Mouse (Mus musculus) neutrophil, adult 65 days (primary cell): ENCODE results near the gene Olfr1420. TPM values are rescaled to one million over a fixed set of nuclear protein-coding genes. Genes with fewer than 3 reads are reported as not detected.

Source experiments
- total RNA-seq: library from RNA; stranded (reverse); gene quantifications from 2 replicates; pipeline ENCODE4 v1.2.4, GENCODE M21; 2023

The Olfr1420 gene
- total RNA-seq = not detected in 2 replicates

GRCm38 (mm10) chr19:11886265-11886664, at the start of gene Olfr1420:
Olfr1420 (plus strand) TSS chr19:11886565.

GRCm38 (mm10) chr19:11839119-11839518, 47.2 kb upstream of the Olfr1420 start, which contains the start of gene Olfr1417:
Olfr1417 (minus strand) TSS chr19:11839219.

GRCm38 (mm10) chr19:11860966-11861365, 25.4 kb upstream of the Olfr1420 start, which contains the start of gene Olfr1418:
Olfr1418 (minus strand) TSS chr19:11861066.

GRCm38 (mm10) chr19:11875006-11875405, 11.4 kb upstream of the Olfr1420 start, which contains the start of gene Olfr1419:
Olfr1419 (minus strand) TSS chr19:11875106.

GRCm38 (mm10) chr19:11912037-11912532, 25.7 kb downstream of the Olfr1420 start, which contains the start of gene Patl1:
Patl1 (plus strand) TSS chr19:11912399.

Other genes starting within 250 kb of the Olfr1420 start
- 72.4 and 78.0 TPM in 2 replicates for gene Ms4a3, start 245.7 kb upstream of the Olfr1420 start, total RNA-seq
- 1.0 TPM in 1 of 2 replicates, not detected in the other for gene Oosp2, start 226.0 kb upstream of the Olfr1420 start, total RNA-seq
- not detected in 2 replicates for gene Oosp1, start 195.4 kb upstream of the Olfr1420 start, total RNA-seq
- gene Oosp3, start 189.5 kb upstream of the Olfr1420 start, total RNA-seq = not detected in 2 replicates
- not detected in 2 replicates for gene Gif, start 139.0 kb upstream of the Olfr1420 start, total RNA-seq
- gene Mrpl16, start 116.2 kb upstream of the Olfr1420 start, total RNA-seq = 11.7 and 13.1 TPM in 2 replicates
- 15.4 and 20.5 TPM in 2 replicates for gene Stx3, start 67.2 kb upstream of the Olfr1420 start, total RNA-seq
- not detected in 2 replicates for gene Olfr1417, start 47.3 kb upstream of the Olfr1420 start, total RNA-seq
- not detected in 2 replicates for gene Olfr1418, start 25.5 kb upstream of the Olfr1420 start, total RNA-seq
- gene Olfr1419, start 11.5 kb upstream of the Olfr1420 start, total RNA-seq = not detected in 2 replicates
- 34.1 and 46.7 TPM in 2 replicates for gene Patl1, start 25.8 kb downstream of the Olfr1420 start, total RNA-seq
- gene Osbp, start 79.4 kb downstream of the Olfr1420 start, total RNA-seq = 33.5 and 40.1 TPM in 2 replicates
- gene Olfr1423, start 154.8 kb downstream of the Olfr1420 start, total RNA-seq = not detected in 2 replicates
- gene Olfr1424, start 176.1 kb downstream of the Olfr1420 start, total RNA-seq = not detected in 2 replicates
- not detected in 2 replicates for gene Olfr1425, start 191.2 kb downstream of the Olfr1420 start, total RNA-seq
- not detected in 2 replicates for gene Olfr1426, start 205.4 kb downstream of the Olfr1420 start, total RNA-seq
- gene Olfr1427, start 216.8 kb downstream of the Olfr1420 start, total RNA-seq = not detected in 2 replicates
- gene Olfr1428, start 229.3 kb downstream of the Olfr1420 start, total RNA-seq = not detected in 2 replicates
- gene Olfr76, start 236.6 kb downstream of the Olfr1420 start, total RNA-seq = not detected in 2 replicates